Mouse (Mus musculus): ENCODE measurements around the gene Ldlrad1.

Gene Ldlrad1

GRCm38 (mm10) chr4:107208880-107209279, at the start of gene Ldlrad1:
TSS of gene Ldlrad1 (plus strand) at chr4:107209180.
- DNase-seq (ENCODE audit: low read depth) = no peak

GRCm38 (mm10) chr4:107160181-107160580, 48.8 kb upstream of the Ldlrad1 start:
- DNase-seq (ENCODE audit: low read depth) = no peak

- no peak for DNase-seq (ENCODE audit: low read depth)
Observed at GRCm38 (mm10) chr4:107163341-107163740, 45.6 kb upstream of the Ldlrad1 start.

- peak; percentile 85 for DNase-seq (ENCODE audit: low read depth)
Observed at GRCm38 (mm10) chr4:107163756-107164587, 45.0 kb upstream of the Ldlrad1 start.

GRCm38 (mm10) chr4:107166700-107167099, 42.3 kb upstream of the Ldlrad1 start:
- DNase-seq (ENCODE audit: low read depth) = no peak

- peak; percentile 63 for DNase-seq (ENCODE audit: low read depth)
Observed at GRCm38 (mm10) chr4:107167798-107168197, 41.2 kb upstream of the Ldlrad1 start.

- no peak for DNase-seq (ENCODE audit: low read depth)
Observed at GRCm38 (mm10) chr4:107177506-107177905, 31.5 kb upstream of the Ldlrad1 start.

- peak; percentile 97 for DNase-seq (ENCODE audit: low read depth)
Observed at GRCm38 (mm10) chr4:107178182-107178829, 30.7 kb upstream of the Ldlrad1 start, which contains the start of gene Tmem59. TSS of gene Tmem59 (plus strand) at chr4:107178399.

- peak; percentile 82 for DNase-seq (ENCODE audit: low read depth)
Observed at GRCm38 (mm10) chr4:107178830-107179490, 30.0 kb upstream of the Ldlrad1 start, which contains the start of gene Tceanc2. TSS of gene Tceanc2 (minus strand) at chr4:107179116.

GRCm38 (mm10) chr4:107179561-107179960, 29.4 kb upstream of the Ldlrad1 start:
- DNase-seq (ENCODE audit: low read depth) = no peak

- no peak for DNase-seq (ENCODE audit: low read depth)
Observed at GRCm38 (mm10) chr4:107180746-107181145, 28.2 kb upstream of the Ldlrad1 start.

GRCm38 (mm10) chr4:107181866-107182265, 27.1 kb upstream of the Ldlrad1 start:
- no peak for DNase-seq (ENCODE audit: low read depth)

- no peak for DNase-seq (ENCODE audit: low read depth)
Observed at GRCm38 (mm10) chr4:107182796-107183195, 26.2 kb upstream of the Ldlrad1 start.

GRCm38 (mm10) chr4:107183203-107183602, 25.8 kb upstream of the Ldlrad1 start:
- no peak for DNase-seq (ENCODE audit: low read depth)

GRCm38 (mm10) chr4:107185703-107186102, 23.3 kb upstream of the Ldlrad1 start:
- no peak for DNase-seq (ENCODE audit: low read depth)

GRCm38 (mm10) chr4:107193841-107194240, 15.1 kb upstream of the Ldlrad1 start:
- no peak for DNase-seq (ENCODE audit: low read depth)

- DNase-seq (ENCODE audit: low read depth) = no peak
Observed at GRCm38 (mm10) chr4:107196454-107196853, 12.5 kb upstream of the Ldlrad1 start.

GRCm38 (mm10) chr4:107198072-107198471, 10.9 kb upstream of the Ldlrad1 start:
- peak; percentile 29 for DNase-seq (ENCODE audit: low read depth)

GRCm38 (mm10) chr4:107201779-107202178, 7.2 kb upstream of the Ldlrad1 start:
- peak; percentile 18 for DNase-seq (ENCODE audit: low read depth)

- peak; percentile 57 for DNase-seq (ENCODE audit: low read depth)
Observed at GRCm38 (mm10) chr4:107203001-107203400, 6.0 kb upstream of the Ldlrad1 start.

- no peak for DNase-seq (ENCODE audit: low read depth)
Observed at GRCm38 (mm10) chr4:107207016-107207415, 2.0 kb upstream of the Ldlrad1 start.

- DNase-seq (ENCODE audit: low read depth) = peak; percentile 82
Observed at GRCm38 (mm10) chr4:107210483-107211097, 1.6 kb downstream of the Ldlrad1 start.
